Mouse (Mus musculus) layer of hippocampus, postnatal 36 days (tissue): Measurements from ENCODE around the gene Runx2. TPM values are rescaled to one million over a fixed set of nuclear protein-coding genes. Genes with fewer than 3 reads are reported as not detected.
A peak's percentile ranks its signal among the peaks of the same experiment; 100 is the strongest.

ENCODE experiments used
- DNase-seq, 2 experiments: peaks; one replicate each; pipeline ENCODE4 v3.0.0; 2022
- total RNA-seq, 2 experiments: library from RNA; stranded (reverse); gene quantifications; 2 replicates each; pipeline ENCODE4 v1.2.3; 2021

The Runx2 gene
- total RNA-seq, 2 experiments from 2014 or later: 13.2 to 18.0 TPM

DNA sequence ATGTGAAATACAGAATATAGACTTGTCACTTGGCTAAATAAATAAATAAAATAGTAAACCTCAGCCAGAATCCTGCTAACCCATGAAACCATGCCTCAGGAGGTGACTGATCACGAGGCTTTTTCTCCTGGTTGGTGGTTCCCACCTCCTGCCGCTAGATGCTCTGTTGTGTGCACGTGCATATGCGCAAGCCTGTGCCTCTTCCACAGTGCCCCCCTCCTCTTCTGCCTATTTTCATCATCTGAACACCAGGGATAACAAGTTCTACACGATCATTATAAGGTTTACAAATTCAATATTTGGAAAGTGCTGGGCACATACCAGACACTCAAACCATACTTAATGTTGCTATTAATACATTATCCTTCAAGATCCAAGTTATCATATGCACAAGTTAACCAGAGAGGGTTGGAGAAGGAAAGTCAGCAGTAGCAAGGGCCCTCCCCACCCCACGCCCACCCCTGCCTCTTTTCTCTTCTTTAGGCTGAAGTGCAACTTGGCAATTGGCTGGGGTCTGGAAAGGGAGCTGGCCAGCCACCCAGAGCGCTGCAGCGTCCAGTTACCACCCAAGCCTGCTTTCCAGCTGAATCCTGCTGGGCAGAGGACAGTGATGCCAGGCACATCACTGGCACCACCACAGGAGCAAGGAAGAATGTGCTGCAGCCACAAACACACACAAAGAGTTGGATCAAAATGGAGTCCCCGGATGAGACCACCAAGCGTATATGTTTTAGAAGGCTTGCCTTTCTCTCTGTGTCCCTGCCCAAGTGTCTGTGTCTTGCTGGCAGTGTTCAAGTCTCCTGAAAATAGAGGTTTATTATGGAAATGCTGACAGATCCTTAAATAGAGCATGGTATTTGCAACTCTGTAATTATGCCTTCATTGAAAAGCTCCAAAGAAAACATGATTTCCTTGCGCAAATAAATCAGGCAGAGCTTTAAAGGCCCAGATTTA is 294.2 kb downstream of the Runx2 start:
- peak in 1 of 2 experiments; percentile 12 for DNase-seq

DNA sequence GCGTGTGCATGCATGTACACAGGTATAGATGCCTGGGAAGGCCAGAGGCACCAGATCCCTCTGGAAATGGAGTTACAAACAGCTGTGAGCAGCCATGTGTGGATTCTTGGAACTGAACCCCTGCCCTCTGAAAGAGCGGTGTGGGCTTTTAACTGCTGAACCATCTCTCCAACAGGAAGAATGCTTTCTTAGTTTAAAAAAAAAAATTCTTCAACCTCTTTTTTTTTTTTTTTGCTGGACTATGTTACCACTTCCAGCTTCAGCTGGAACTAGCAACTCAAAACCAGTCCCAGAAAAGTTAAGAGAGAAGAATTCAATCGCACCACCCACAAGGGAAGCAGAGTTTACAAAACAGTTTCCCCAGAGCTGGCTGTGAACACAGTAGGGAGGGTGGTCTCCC is 295.2 kb downstream of the Runx2 start:
- no peak for DNase-seq

DNA sequence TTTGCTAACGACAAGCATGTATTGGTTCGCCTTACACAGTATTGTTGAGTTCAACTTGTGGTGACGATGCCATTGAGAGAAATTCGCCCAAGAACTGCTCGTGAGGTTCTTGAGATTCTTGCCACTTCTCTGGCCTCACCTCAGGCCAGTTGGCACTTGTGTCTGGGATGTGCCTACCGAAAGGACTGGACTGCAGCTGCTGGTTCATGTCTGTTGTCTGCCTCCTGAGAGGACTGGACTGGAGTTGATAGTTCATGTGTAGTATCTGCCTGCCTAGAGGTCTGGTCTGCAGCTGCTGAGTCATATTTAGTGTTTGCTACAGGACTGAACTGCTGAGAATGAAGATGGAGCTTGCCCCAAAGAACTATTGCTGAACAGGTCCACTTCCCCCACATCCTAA is 296.4 kb downstream of the Runx2 start:
- DNase-seq: no peak

DNA sequence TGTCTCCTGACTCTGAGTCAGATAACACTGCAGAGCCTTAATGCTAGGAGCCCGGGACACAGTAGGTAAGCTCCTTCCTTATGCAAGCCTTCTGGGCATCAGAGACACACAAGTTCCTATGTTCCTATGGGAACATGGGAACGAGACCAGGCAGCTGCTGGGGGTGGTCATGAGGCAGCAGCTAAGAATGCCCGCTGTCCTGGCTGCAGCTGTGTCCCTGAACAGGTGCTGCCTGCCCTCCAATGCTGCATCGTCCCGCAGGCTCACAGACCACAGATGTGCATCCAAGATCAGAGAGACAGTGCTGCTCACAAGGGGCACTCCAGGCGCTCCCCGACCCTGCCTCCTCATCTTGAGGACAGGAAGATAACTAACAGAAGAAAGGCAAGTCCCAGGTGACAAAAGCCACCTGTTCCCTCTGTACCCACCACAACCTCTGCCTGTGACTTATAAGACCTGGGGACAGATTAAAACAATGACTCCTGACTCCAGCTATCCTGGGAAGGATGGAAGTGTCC is 306.3 kb downstream of the Runx2 start:
- no peak for DNase-seq

GRCm38 (mm10) chr17:44507741-44508140 is 306.9 kb downstream of the Runx2 start:
- no peak for DNase-seq

DNA sequence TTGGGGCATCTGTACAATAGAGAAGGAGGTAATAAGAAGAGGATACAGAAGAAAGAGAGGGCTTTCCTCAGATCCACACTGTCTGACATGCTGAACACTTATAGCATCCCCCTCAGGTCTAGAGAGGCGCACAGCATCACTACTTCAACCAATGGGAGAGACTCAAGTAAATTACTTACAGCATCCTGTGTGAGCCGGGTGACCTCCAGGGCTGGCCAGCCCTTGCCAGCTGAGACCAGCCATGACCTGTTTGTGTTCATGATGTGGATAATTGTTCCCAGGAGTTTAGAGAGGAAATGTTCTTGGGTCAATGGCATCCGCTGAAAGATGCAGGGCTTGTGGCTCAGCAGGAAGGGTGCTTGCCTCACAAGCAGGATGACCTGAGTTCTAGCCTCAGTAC is 308.1 kb downstream of the Runx2 start:
- DNase-seq: no peak

GRCm38 (mm10) chr17:44504794-44505317 is 309.7 kb downstream of the Runx2 start:
- DNase-seq: no peak

DNA sequence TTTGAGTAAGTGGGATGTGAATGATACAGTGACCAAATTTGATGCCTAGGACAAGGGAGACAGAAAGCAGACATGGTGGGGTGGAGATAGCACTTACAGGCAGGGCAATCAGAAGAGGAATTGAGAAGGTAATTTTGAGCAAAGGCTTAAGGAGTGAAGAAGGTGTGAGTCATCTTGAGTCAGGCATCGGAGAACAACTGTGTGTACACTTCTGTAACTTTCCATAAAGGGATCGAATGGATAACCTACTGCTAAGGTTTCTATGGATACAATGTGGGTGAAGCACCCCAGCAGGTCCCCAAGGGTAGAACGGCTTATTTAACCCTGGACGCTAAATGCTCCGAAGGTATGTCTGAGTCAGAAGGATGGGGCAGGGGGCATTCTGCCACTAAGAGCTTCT is 312.4 kb downstream of the Runx2 start:
- DNase-seq: no peak

DNA sequence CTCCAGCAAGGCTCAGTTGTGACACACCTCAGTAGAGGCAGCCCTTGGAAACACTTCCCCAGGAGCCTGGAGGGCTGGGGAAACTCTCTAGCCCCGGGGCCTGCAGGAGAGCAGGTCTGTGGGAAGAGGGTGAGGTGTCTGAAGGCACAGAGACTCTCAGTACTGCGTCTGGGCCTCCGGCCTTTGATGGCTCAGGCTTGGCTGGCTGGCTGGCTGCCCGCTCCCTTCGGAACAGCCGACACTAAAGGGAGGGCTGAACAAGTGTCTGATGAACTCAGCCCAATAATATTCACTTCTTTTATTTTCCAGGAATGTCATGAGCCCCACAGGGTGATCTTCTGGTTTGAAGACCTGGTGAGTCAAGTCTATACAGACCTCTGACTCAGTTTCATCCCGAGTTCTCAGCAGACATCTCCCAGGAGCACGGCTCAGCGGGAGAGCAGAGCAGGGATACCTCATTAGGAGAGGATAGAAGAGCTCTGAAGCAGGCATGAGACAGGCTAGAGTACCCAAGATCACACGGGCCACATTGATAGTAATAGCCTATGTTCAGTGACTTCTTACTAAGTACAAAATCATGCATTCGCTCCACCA is 314.2 kb downstream of the Runx2 start:
- DNase-seq: no peak

DNA sequence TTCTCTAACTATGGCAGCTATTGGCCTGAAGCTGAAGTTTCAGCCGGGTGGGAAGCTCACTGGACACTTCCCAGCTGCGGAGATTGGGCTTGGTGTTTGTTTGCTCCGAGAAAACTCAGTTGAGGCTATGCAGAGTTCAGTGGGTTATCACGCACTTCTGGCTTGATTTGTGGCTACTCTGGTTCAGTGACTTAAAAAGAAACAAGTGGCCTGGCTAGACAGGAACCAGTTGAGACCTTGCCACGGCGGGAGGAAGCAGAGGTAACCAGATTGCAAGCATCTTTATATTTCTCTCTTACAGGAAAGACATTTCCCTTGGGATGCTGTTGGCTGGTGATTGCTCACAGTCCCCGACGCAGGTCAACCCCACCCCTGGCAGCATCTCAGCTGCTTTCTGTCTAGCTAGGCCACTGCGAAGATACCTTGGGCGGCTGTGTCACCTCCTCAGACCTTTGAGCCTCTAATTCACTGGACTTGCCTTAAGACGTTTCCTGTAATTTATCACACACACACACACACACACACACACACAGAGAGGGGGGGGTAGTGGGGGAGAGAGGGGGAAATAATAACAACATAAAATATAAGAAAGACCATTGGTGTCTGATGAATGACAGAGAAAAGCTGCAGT is 324.3 kb downstream of the Runx2 start:
- DNase-seq: no peak

DNA sequence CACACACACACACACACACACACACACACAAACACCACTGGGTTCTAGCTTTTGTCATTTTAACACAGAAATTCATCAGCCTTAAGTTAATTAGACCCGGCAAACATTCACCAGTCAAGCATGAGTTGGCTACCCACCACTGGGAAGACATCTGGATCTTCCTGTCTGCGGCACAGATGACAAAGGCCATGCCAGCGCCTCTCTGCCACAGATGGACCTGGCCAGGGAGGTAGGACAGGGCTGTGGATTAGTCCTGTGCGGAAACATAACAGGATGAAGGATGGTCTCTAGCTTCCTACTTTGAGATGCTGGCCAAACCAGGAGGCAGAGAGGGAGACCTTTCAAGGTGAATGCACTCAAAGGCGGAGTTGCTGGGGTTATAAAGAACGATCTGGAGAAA is 325.3 kb downstream of the Runx2 start:
- DNase-seq: no peak

- DNase-seq: no peak
Measured at GRCm38 (mm10) chr17:44487514-44488244, 326.9 kb downstream of the Runx2 start.

GRCm38 (mm10) chr17:44485337-44485736 is 329.3 kb downstream of the Runx2 start:
- no peak for DNase-seq

DNA sequence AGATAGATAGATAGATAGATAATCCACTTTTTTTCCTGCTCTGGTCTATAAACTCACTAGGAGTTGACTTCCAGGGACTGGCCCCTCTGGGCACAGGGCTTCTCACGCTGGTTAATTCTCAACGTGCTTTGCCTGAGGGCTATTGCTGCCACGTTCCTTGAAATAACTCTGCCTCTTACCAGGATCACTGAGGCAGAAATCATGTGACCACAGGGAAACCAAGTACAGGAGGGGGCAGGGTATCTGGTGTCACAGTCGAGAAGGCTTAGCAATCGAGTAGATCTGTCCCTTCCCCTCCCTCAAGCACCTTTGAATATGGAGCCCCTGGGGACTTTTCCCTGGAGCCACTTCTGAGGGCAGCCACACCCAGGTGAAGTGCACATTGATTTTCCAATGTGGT is 334.7 kb downstream of the Runx2 start:
- DNase-seq: no peak

DNA sequence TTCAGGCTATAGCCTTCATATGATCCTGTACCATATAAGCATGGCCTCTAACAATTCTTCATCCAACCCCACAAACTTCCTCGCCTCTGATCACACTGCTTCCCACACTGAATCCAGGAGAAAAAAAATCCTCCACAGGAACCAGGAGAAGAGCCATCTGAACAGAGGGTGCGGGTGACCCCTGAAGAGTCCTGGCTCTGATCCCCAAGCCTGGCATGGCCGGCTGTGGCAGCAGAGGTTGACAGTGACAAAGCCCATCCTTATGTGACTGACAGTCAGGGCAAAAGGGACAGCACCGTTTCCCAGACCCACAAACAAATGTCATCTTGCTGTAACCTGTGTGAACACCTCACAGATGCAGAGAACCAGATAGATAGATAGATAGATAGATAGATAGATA is 335.1 kb downstream of the Runx2 start:
- no peak for DNase-seq

DNA sequence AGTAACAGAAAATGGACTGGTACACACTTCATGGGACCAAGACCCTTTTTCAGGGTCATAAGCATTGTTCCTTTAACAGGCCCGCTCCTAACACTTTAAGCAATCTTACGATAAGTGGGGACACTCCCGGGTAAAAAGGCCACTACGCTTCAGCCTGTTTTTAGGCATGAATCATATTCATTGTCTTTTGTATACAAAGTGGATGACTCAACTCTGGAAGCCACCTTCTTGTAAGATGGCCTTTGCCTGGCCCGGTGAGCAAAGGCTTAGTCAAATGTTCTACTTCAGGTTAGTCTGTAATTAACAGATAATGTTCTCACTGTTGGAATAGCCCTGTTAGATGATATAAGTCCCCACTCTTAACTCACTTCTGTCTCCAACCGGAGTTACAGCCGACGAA is 338.7 kb downstream of the Runx2 start:
- no peak for DNase-seq

GRCm38 (mm10) chr17:44474280-44474679 is 340.3 kb downstream of the Runx2 start:
- no peak for DNase-seq

- DNase-seq: no peak
Measured at GRCm38 (mm10) chr17:44472695-44473094, 341.9 kb downstream of the Runx2 start.

DNA sequence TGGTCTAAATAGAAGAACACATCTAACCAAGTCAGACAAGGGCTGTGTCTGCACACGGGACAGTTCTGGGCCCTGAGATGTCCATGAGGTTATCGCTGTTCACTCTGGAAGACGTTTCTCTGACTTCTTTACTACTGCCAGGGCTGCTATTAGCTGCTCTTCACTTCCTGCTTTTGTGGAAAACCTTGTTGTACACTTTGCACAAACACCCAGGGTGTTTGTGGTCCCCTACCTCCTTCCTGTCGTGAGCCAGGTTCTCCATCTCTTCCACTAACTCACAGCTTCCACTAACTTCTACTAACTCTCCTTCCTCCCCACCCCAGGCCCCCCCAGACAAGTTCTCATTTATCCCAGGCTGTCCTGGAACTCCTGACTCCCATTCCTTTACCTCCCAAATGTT is 350.9 kb downstream of the Runx2 start:
- DNase-seq: no peak

DNA sequence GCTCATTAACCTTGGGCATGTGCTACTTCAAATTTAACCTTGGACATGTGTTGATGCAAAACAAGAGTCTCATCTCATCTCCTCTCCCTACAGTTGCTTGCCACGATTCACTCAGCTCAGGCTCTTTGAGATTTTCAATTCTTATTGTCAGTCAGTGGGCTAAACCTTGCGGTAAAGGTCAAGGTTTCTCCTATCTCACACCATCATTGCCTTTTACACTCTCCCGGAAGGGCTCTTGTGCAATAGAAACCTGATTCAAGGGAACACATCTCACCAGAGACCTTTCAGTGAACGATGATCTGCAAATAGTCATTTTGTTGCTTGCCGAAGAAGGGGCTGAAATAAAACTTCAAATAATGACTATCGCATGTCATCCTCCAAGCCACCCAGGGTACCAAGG is 354.4 kb downstream of the Runx2 start:
- no peak for DNase-seq

DNA sequence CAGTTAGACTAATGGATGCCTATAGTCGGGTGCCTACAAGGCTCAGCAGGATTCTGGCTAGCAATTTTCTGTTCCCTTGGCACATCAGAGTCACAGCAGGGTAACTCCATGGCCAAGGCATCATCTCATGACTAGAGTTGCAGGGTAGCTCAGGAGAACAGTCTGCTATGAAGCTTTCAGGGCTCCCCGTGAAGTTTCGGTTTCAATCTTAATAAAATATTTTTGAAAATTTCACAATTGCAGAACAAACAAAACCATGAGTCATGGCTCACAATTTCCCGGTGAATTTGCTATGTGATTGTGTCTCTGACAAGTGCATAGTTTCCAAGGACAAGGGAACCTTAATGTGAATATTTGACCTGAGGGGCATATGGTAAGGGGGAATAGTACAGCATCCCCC is 355.6 kb downstream of the Runx2 start:
- DNase-seq: no peak

GRCm38 (mm10) chr17:44456696-44457095 is 357.9 kb downstream of the Runx2 start:
- DNase-seq: no peak
